Mouse (Mus musculus) kidney, postnatal 4 days (tissue): ENCODE data around the gene Sf3b3.

Experiments used
- DNase-seq, 2 experiments: peaks; one replicate each; pipeline ENCODE4 v3.0.0; 2021; ENCODE audit warnings: mixed read lengths in 2 of 2

Gene Sf3b3

GRCm38 (mm10) chr8:110767261-110767660, 79.3 kb downstream of the Sf3b3 start:
- DNase-seq: no peak

DNA sequence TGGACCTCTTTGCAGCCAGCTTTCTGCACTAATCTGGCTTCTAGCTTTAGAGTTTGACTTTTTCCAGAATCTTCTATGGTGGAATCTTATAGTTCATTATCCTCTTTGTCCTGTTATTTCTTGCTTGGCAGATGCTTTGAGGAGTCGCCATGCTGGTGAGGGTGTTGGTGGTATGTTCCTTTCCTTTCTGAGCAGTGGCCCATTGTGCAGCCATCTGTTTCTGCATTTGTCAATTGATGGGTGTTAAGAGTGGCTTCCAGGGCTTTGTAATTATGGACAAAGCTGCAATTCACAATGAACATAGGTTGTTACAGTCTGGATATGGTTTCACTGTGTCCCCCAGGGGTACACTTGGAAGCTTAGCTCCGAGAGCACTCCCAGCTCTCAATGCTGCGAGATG, 81.9 kb downstream of the Sf3b3 start:
- DNase-seq: no peak

DNA sequence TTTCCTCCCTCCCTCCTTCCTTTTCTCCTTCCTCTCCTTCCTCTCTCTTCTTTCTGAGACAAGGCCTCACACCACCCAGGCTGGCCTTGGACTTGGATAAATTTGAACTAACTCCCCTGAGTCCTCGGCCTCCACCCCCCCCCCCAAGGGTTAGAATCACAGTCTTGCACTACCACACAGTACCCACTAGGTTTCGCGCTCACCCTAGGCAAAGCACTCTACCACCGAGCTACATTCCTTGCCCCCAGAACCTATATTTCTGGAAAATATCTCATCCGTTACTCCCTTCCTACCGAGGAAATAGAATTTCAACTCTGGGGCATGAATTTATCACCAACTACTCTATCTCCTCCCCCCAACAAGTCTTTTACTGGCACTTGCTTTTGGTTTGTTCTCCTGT, 84.6 kb downstream of the Sf3b3 start:
- peak in 1 of 2 experiments; percentile 51 for DNase-seq

DNA sequence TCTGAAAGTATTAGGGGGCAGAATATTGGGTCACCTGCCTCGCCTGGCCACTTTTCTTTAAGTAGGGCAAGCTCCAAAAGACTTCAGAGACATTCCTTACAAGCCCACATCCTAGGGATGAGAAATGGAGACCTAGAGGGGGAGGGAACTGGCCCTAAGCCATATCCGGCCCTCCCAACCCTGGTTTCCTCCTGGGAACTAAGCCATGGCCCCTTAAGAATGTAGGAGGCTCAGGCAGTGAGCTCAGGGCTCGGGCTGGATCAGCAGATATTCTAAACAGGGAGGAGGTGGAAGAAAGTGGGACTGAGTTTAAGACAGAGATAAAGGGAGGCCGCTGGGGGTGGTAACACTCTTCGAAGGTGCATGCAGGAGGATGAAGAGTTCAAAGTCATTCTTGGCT, 85.4 kb downstream of the Sf3b3 start:
- peak; percentile 81 to 86 for DNase-seq

- peak in 1 of 2 experiments; percentile 42 for DNase-seq
Measured at GRCm38 (mm10) chr8:110760280-110760940, 86.2 kb downstream of the Sf3b3 start.
